Mouse (Mus musculus) 416B (cell line): Measurements from ENCODE around the gene Mmab.

Experiments
- DNase-seq: peaks from one replicate; pipeline ENCODE4 v3.0.0; 2011; ENCODE audit warnings: low read depth

The Mmab gene

DNA sequence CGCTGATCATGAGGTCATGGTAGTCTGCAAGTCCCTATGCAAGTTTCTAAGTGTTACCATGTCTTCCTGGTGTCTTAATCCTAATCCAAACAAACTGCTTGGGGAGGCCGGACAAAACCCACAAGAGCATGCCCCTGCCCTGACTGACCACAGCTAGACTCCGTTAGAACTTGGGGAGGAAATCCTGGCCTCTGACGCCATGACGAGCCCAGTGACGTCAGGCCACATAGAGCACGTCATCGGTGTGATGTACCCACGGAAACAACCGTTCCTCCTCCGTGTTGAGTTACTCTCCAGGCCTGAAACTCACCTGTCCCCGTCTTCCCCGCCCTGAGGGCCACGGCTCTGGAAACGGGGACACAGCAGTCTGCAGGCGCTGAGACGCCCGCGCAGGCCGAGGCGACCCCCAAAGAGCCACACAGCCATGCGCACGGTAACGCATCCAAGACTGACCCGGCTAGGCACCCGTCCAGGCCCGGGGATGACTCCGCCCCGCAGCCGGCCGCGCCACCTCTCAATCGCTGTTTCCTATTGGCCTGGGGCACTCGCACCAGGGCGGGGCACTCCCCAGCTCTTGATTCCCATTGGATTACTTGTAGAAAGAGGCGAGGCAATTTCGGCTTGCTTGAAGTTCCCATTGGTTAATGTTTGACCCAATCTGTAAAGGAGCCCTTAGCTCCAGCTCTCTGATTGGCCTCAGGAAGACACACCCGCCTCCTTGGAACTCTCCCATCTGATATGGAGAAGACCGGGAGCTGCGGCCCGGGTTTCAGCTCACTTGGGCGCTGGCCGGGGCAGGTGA is at the start of gene Mmab, which contains the start of gene Mvk:
TSS of gene Mmab (minus strand) at position 495 of the 802 bp plus-strand sequence.
TSS of gene Mvk (plus strand) at position 704 of the 802 bp plus-strand sequence.
- peak; percentile 99 for DNase-seq

DNA sequence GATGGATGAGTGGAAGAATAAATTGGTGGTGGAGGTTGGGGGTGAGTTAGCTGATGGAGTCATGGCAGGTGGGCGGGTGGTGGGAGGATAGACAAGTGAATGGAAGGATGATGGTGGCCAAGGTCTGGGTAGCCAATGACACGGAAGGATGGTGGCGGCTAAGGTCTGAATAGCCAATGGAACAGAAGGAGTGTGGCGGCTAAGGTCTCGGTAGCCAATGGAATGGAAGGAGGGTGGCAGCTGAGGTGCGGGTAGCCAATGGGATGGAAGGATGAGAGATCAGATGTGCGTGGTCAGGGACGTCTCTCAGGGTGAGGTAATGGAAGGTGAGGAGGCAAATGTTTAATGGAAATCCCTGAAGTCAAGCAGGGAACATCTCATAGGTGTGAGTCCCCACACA is 46.4 kb upstream of the Mmab start:
- DNase-seq: no peak

DNA sequence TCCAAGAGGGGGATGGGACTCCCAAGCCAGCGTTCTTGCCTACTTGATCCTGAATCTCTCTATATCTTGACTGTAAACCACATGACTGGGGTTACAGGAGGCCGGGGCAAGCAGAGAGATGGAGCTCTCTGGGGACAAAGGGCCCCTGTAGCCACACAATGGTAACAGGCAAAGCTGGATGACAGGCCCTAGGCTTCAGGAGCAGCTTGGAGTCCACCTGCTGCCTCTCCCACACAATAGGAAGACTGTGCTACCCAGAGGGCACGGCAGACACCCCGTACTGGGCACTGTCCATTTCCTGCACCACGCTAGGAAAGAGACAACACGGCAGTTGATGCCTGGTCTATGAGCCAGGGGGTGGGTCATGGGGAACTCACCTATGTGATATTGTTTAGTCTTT is 45.7 kb upstream of the Mmab start:
- DNase-seq: no peak

DNA sequence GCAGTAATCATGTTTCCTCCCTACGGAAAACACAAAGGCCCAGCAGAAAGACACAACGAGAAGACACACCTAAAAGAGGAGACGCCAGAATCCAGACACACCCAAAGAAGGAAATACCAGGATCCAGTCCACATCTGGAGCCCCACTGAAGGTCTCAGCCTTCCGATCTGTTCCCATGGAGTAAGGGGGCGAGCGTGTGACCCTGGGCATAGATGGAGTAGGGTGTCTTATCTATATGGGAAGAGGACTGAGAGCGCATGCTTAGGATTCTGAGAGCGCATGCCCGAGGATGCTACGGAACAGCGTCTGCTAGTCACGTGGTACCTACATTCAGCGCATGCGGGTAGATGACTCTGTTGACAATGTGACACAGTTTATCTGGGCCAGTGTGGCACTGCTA is 41.8 kb upstream of the Mmab start:
- DNase-seq: no peak

GRCm38 (mm10) chr5:114482587-114483011 is 38.7 kb upstream of the Mmab start:
- no peak for DNase-seq

DNA sequence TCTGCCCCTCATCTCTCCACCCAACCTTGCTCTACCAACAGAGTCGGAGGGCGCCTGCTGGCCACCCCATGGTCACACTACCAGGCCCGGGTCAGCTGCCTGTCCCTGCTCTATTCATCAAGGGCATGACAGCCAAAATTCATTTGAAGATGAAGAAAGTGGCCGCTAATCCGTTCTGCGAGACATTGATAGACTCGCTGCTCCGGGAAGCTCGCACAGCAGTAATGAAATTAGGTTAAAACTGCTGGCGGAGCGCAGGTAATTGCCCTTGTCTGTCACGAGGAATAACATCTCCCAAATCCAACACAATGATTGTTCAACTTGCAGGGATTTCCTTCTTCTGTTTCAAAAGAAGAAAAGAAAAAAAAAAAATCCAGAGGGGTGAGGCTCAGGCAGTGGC is 34.4 kb upstream of the Mmab start:
- no peak for DNase-seq

GRCm38 (mm10) chr5:114474741-114475491 is 31.1 kb upstream of the Mmab start:
- no peak for DNase-seq

DNA sequence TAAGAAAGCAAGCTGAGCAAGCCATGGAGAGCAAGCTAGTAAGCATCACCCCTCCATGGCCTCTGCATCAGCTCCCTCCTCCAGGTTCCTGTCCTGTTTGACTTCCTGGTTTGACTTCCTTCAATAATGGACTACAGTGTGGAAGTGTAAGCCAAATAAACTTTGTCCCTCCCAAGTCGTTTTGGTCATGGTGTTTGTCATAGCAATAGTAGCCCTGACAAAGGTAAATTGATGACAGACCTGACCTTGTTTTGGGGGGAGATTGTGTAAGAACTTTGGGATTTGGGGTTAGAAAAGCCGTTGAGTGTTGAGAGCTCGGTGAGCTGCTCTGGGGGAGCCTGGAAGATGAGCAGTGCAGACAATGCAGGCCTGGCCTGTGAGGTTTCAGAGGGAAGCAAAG is 26.5 kb upstream of the Mmab start:
- DNase-seq: no peak

GRCm38 (mm10) chr5:114468007-114468406 is 24.1 kb upstream of the Mmab start:
- DNase-seq: no peak

GRCm38 (mm10) chr5:114467430-114467829 is 23.6 kb upstream of the Mmab start:
- DNase-seq: no peak

GRCm38 (mm10) chr5:114467019-114467418 is 23.2 kb upstream of the Mmab start:
- DNase-seq: no peak

GRCm38 (mm10) chr5:114465641-114466040 is 21.8 kb upstream of the Mmab start:
- DNase-seq: no peak

- no peak for DNase-seq
Measured at GRCm38 (mm10) chr5:114464561-114464960, 20.7 kb upstream of the Mmab start.

DNA sequence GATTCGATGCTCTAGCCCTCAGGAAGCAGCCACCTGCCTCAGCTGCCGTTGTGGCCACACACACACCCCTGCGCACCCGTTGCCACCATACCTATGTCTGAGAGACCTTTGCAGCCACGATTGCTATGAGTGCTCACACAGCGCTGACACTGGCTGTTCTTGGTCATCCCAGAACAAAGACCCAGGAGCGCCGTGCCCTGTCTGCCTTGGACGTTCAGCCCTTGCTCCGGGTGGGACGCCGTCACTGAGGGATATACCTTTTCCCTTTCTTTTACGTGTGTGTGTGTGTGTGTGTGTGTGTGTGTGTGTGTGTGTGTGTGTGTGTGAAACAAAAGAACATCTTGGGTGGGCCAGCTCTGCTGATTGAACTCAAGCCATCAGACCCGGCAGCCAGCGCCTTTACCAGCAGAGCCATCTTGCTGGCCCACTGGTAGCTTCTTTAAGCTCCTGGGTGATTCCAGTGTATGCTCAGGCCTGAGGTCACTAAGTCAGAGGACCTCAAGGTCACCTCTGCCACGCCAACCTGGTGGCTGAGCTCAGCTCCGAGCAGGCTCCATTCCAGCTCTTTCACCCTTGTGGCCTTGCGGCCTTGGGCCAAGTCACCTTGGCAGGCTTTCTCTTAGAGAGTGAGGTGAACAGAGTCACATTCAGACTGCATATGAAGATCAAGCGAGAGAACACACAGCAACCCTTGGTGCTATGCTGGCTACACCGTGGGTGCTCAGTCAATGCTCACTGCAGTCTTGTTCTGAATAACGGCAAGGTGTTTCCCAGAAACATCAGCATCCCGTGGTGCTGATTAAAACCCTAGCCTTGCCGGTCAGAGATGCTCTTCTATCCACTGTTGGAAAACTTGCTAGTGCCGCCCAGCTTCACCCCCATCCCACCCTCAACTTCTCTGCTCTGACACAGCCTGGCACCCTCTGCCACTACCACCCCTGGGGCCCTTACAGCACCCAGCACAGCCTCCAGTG is 18.5 kb upstream of the Mmab start:
- no peak for DNase-seq

DNA sequence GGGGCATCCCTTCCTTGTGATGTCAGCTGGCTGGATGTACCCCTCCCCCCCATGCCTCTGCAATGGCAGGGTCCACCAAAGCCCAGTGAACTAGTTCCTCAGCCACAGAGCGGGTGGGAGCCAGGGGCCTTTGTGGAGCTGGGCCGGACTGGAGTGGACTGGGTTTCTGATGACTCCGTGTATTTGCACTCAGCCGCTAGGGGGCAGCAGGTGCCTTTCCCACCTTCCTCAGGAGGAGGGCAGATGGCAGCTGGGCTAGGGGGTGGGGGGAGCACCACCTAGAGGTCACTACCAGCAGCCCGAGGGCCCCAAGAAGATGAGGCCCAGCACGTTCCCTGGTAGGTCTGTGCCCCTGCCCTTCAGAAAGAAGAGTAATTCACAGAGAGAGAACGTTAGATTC is 17.4 kb upstream of the Mmab start:
- peak; percentile 77 for DNase-seq

DNA sequence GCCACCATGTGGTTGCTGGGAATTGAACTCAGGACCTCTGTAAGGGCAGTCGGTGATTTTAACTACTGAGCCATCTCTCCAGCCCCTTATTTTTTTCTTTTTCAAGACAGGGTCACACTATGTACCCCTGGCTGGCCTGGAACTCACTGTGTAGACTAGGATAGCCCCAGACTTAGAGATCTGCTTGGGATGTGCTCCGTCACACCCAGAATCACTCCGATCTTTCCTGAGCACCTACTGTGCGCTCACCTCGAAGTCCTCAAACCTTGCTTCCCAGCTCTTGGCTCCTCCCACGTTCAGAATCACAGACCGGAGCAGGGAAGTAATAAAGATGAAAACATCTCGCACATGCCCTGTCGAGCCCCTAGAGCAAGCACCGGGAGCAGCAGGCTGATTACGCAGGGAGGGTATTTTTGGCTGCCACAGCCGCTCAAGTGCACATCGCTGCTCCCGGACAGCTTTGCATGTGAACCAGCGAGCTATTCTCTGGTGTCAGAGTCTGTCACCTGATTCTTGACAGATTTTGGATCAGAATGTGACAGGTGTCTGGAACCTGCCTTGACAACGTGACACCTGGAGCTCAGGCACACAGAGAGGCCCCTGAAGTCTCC is 13.2 kb upstream of the Mmab start:
- no peak for DNase-seq

DNA sequence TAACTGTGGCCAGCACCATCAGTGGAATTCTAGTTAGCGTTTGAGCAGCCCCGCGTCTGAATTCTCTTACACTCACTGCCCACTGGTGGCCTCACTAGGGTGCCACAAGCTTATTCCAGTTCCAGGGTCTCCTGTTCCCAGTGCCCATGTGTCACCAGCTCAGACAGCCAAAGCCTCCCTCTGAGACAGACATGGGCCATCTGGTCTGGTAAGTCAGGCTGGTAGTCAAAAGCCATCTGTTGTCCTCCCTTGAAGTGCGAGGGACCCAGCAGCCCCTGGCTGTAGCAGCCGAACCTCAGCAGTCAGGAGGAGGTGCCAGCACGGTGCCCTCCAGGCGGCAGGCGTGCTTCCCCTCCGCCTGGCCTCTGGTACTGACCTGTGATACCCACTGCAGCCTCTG is 12.4 kb upstream of the Mmab start:
- DNase-seq: no peak

DNA sequence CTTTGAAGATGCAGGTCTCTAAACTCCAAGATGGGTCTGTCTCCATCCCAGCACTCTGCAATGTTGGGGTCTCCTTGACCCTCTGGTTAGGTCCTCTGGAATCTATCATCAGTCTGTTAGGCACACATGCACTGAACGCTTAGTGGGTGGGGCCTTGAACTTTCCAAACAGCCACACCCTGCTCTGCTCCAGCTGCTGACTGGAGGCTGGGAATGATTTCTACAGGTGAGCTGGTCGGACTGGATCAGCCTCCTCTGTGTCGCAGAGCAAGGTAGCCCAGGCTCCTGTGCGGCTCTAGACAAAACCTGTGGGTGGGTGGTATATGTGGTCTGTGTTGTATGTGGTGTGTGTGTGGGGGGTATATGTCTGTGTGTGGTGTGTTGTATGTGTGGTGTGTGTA is 5.2 kb upstream of the Mmab start:
- DNase-seq: no peak

GRCm38 (mm10) chr5:114444368-114444692 is 470 bp upstream of the Mmab start:
- no peak for DNase-seq

DNA sequence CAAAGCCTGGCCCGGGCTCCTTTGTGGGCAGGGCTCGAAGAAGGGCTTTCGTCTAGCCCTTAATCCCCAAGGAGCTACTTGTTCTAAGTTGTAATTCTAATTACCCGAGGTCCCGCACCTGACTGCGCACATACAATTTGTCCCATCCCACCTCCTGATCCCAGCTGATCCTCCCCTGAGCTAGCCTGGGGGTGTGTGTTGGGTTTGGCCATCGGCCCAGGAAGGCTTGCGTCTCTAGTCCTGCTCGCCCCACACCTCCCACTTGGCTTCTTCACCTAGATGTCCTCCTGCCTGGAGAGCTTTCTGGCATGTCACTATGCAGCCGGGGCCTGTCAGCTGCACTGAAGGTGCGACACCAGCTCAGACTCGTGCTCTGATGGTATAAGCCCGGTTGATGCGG is 8.3 kb downstream of the Mmab start:
- no peak for DNase-seq

DNA sequence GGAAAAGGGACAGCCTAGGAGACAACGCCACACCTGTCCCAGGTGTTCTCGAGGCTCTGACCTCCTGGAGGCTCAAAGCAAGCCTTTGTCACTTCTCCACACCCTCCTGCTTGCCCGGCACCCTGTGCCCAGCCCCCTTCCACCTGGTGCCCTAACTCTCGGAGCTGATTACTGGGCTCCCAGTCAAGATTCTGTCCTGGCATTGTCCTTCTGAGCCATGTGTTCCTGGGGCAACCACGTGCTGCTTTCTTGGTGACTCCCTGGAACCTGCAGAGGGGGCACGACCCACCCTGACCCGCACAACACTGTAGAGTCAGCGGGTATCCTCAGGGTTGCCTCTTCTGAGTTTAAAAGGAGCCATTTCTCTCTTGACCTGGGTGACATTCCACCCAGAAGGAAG is 9.5 kb downstream of the Mmab start:
- no peak for DNase-seq

DNA sequence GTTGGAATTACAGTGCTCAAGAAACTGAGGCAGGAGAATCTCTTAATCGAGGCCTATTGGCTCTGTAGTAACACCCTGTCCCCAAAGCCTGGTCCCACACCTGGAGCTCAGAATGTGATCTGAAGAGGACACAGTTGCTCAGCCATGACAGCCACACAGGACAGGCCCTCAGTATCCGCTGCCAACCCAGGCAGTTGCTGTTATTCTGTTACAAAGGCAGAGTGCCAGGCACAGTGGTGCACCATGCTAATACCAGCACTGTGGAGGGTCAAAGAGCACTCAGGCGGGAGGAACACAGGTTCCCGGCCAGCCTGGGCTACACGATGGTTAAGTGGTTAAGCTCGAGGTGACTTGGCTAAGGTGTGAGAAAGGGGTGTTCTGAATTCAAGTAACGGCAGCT is 14.1 kb downstream of the Mmab start:
- DNase-seq: no peak
